Mouse (Mus musculus) B cell, adult 62 days (primary cell): ENCODE results near the gene Fthl17a. TPM values are rescaled to one million over a fixed set of nuclear protein-coding genes. Genes with fewer than 3 reads are reported as not detected.

Source experiments
- total RNA-seq: library from RNA; stranded (reverse); gene quantifications from 4 replicates; pipeline ENCODE4 v1.2.4, GENCODE M21; 2023

Fthl17a gene
- not detected in 4 replicates for total RNA-seq

DNA sequence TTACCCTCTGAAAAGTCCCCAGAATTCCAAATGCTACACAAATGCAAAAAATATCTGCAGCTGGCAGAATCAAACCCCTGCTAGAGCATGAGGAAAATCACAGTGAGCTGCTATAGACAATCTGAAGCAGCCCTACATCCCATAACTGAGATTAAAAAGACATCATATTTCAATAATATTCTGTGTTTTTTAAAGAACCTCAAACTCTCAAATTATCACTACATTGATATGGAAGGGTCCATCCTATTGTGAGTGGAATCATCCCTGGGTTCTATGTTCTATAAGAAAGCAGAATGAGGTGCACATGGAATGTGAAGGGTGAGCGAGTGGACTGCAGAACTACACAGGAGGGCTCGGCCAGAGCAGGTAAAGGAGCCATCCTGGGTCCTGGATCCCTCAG, at the start of gene Fthl17a:
Gene Fthl17a (plus strand): TSS at position 301 of the 400 bp plus-strand sequence.

